Mouse (Mus musculus): Measurements from ENCODE around the gene Mydgf. TPM values are rescaled to one million over a fixed set of nuclear protein-coding genes. Genes with fewer than 3 reads are reported as not detected.

Gene Mydgf
- polyA plus RNA-seq, 2 experiments, result 37.3 to 50.3 TPM

DNA sequence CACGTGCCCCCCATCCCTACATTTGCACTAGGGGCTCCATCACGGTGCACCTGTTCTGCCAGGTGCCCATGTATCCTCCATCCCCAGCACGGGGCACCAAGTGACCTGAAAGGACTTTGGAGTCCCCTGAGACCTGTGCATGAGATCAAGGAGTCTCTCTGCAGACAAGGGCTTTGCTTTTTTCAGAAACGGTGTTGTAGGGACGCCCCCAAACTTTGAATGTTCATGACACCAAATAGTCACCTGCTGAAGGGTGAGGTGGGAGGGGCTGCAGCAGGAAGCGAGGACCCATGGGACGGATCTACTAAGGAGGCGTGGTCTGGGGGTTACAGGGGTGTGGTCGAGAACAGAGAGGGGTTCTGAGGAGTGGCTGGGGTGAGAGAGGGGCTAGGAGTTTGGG lies 35.4 kb downstream of the Mydgf start:
- 21% methylated on average over 9 of the region's 9 CpGs for WGBS (ENCODE audit: insufficient replicate concordance)
- H3K9ac ChIP-seq (replicated peaks), result no peak overlapping the region
- H3K27ac ChIP-seq, result no peak overlapping the region
- H3K4me2 ChIP-seq (ENCODE audit: low read depth), result no peak overlapping the region
- H3K36me3 ChIP-seq (replicated peaks; ENCODE audit: control insufficient read depth, insufficient read depth, low read depth), result no peaks in the 10 kb centered on the region
- no peaks in the 10 kb centered on the region for H3K9me3 ChIP-seq (ENCODE audit: control insufficient read depth, low read length)
- H3K4me1 ChIP-seq (replicated peaks; ENCODE audit: control insufficient read depth in 2 of 2, insufficient read depth in 2 of 2, low read length in 1 of 2), result no peaks in the 10 kb centered on the region
- ATAC-seq (ENCODE audit: insufficient read depth), result no peak
- no peak overlapping the region for H3K4me3 ChIP-seq (ENCODE audit: insufficient read depth in 1 of 2, low read depth in 2 of 2, low read length in 2 of 2)
- no peak for DNase-seq (ENCODE audit: low read depth in 3 of 3, low spot score in 3 of 3)
- TF ChIP-seq CTCF (IDR thresholded peaks at IDR 0.05; ENCODE audit: low read depth) (no peak), EP300 (IDR thresholded peaks at IDR 0.05; ENCODE audit: low read depth) (no peak)
- peaks cover 22% of the 10 kb centered on the region for H3K27me3 ChIP-seq (ENCODE audit: control insufficient read depth, insufficient read depth, low read length)

DNA sequence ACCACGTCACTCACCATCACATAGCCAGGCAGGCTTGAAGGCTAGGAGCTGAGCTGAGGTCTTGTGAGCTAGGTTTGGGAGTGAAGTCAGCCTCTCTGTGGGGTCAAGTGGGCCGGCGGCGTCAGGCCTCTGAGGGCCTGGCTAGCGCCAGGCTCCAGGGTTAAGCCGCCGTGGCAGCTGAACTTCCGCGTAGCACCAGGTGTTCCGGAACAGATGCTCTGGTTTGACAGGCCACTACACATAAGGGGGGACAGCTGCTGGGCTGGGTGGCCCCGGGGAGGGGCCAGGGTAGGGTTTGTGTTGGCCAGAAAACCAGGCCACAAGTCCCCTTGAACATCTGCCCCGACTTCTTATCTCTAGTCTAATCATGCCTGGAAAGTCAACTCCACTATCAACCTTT lies 36.3 kb downstream of the Mydgf start:
- H3K27ac ChIP-seq, result no peak overlapping the region
- 55% methylated on average over 12 of the region's 12 CpGs for WGBS (ENCODE audit: insufficient replicate concordance)
- ATAC-seq (ENCODE audit: insufficient read depth), result no peak
- H3K4me3 ChIP-seq (ENCODE audit: insufficient read depth in 1 of 2, low read depth in 2 of 2, low read length in 2 of 2), result no peak overlapping the region
- H3K4me2 ChIP-seq (ENCODE audit: low read depth), result no peak overlapping the region
- H3K9me3 ChIP-seq (ENCODE audit: control insufficient read depth, low read length), result no peaks in the 10 kb centered on the region
- H3K36me3 ChIP-seq (replicated peaks; ENCODE audit: control insufficient read depth, insufficient read depth, low read depth), result no peaks in the 10 kb centered on the region
- TF ChIP-seq CTCF (IDR thresholded peaks at IDR 0.05; ENCODE audit: low read depth) (no peak), EP300 (IDR thresholded peaks at IDR 0.05; ENCODE audit: low read depth) (no peak)
- H3K4me1 ChIP-seq (replicated peaks; ENCODE audit: control insufficient read depth in 2 of 2, insufficient read depth in 2 of 2, low read length in 1 of 2), result no peaks in the 10 kb centered on the region
- H3K9ac ChIP-seq (replicated peaks), result no peak overlapping the region
- DNase-seq (ENCODE audit: low read depth in 3 of 3, low spot score in 3 of 3), result no peak
- H3K27me3 ChIP-seq (ENCODE audit: control insufficient read depth, insufficient read depth, low read length), result peaks cover 22% of the 10 kb centered on the region

DNA sequence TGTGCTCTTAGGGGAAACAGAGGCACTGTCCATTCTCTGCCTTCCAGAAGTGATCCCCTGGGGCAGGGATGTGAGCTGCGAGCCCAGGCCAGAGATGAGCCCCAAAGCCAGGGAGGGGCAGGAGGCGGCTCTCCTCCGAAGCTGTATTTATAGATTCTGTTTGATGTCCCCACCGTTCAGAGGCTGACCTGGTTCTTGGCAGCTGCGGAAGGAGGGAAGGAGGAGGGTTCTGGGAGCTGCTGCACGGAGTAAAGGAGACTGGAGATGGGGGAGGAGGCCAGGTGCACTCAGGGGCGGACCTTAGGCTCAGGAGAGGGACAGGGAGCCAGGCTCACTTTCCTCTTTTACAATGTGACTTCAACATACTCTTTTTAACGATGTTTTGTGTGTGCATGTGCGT lies 37.6 kb downstream of the Mydgf start:
- TF ChIP-seq EP300 (IDR thresholded peaks at IDR 0.05; ENCODE audit: low read depth) (no peak), CTCF (IDR thresholded peaks at IDR 0.05; ENCODE audit: low read depth) (no peak)
- Histone ChIP-seq H3K27ac (no peak overlapping the region), H3K4me3 (ENCODE audit: insufficient read depth in 1 of 2, low read depth in 2 of 2, low read length in 2 of 2) (no peak overlapping the region), H3K9ac (replicated peaks) (no peak overlapping the region), H3K36me3 (replicated peaks; ENCODE audit: control insufficient read depth, insufficient read depth, low read depth) (no peaks in the 10 kb centered on the region), H3K9me3 (ENCODE audit: control insufficient read depth, low read length) (no peaks in the 10 kb centered on the region), H3K27me3 (ENCODE audit: control insufficient read depth, insufficient read depth, low read length) (peaks cover 34% of the 10 kb centered on the region), H3K4me1 (replicated peaks; ENCODE audit: control insufficient read depth in 2 of 2, insufficient read depth in 2 of 2, low read length in 1 of 2) (no peaks in the 10 kb centered on the region; a peak in 1 of 4 replicates), H3K4me2 (ENCODE audit: low read depth) (no peak overlapping the region)
- DNase-seq (ENCODE audit: low read depth in 3 of 3, low spot score in 3 of 3) (no peak), ATAC-seq (ENCODE audit: insufficient read depth) (no peak)
- 30% methylated on average over 9 of the region's 9 CpGs for WGBS (ENCODE audit: insufficient replicate concordance)

DNA sequence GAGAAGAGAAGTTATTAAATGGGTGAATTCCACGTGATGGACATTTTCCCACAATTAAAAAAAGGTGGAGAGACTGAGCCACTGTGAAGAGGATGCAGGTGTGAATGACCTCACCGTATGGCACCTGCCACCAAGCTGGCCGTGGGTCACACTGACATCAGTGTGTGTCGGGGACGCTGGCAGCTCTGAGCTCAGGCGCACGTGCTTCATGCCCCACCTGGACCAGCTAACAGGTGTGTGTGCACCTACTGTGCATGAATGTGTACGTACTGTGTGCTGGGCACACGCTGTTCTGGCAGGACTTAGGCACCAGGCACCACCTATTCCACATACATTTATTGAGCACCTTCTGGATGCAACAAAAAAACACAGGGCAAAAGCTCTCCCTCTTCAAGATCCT lies 39.2 kb downstream of the Mydgf start:
- Histone ChIP-seq H3K9ac (replicated peaks) (no peak overlapping the region), H3K27me3 (ENCODE audit: control insufficient read depth, insufficient read depth, low read length) (peaks cover 48% of the 10 kb centered on the region), H3K9me3 (ENCODE audit: control insufficient read depth, low read length) (no peaks in the 10 kb centered on the region), H3K4me1 (replicated peaks; ENCODE audit: control insufficient read depth in 2 of 2, insufficient read depth in 2 of 2, low read length in 1 of 2) (no peaks in the 10 kb centered on the region; a peak in 1 of 4 replicates), H3K36me3 (replicated peaks; ENCODE audit: control insufficient read depth, insufficient read depth, low read depth) (no peaks in the 10 kb centered on the region), H3K4me2 (ENCODE audit: low read depth) (no peak overlapping the region), H3K27ac (no peak overlapping the region), H3K4me3 (ENCODE audit: insufficient read depth in 1 of 2, low read depth in 2 of 2, low read length in 2 of 2) (no peak overlapping the region)
- no peak for DNase-seq (ENCODE audit: low read depth in 3 of 3, low spot score in 3 of 3)
- 64% methylated on average over 9 of the region's 9 CpGs for WGBS (ENCODE audit: insufficient replicate concordance)
- ATAC-seq (ENCODE audit: insufficient read depth), result no peak
- no peak for TF ChIP-seq EP300 (IDR thresholded peaks at IDR 0.05; ENCODE audit: low read depth)
- TF ChIP-seq CTCF (IDR thresholded peaks at IDR 0.05; ENCODE audit: low read depth), result no peak

DNA sequence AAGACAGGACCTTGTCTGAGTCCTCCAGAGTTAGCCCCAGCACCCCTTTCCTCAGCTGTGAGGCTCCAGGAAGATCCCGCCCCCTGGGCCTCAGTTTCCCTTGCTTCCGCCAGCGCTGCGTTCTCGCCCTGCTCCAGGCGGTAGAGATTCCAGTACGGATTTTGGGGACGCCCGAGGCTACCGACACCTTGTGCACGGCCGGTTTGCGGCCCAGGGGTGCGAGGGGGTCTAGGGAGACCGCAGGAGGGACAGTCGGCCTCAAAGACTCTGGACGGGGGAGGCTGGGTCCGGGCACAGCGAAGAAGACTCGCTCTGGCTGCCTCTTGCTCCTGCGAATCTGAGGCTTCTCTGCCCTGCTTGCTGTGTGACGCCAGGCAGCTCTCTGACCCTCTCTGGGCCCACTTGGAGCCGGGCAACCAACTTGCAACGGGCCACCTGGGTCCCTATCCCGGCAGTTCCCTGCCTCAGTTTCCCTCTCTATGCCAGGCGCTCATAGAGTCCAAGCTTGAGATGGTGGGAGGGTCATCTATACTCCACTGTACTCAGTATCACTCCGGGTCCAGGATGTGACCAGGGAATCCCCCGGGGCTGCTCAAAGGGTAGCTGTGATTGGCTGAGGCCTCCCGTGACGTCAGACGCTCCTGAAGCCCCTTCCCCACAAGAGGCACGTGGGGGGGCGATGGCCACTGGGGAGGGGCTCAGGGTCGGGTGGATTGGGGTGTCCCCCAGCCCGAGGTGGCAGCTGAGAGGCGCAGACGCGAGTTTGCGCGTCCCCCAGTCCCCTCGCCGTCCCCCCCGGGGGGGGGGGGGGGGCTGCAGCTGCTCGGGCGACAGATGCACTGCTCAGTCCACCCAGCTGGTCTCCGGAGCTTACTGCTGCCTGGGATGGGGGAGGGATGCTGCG lies 41.8 kb downstream of the Mydgf start:
- 5% methylated on average over 44 of the region's 47 CpGs for WGBS (ENCODE audit: insufficient replicate concordance)
- no peak overlapping the region for H3K9ac ChIP-seq (replicated peaks)
- no peak overlapping the region for H3K27ac ChIP-seq
- H3K9me3 ChIP-seq (ENCODE audit: control insufficient read depth, low read length), result no peaks in the 10 kb centered on the region
- no peaks in the 10 kb centered on the region; a peak in 1 of 4 replicates for H3K4me1 ChIP-seq (replicated peaks; ENCODE audit: control insufficient read depth in 2 of 2, insufficient read depth in 2 of 2, low read length in 1 of 2)
- TF ChIP-seq EP300 (IDR thresholded peaks at IDR 0.05; ENCODE audit: low read depth) (no peak), CTCF (IDR thresholded peaks at IDR 0.05; ENCODE audit: low read depth) (no peak)
- H3K36me3 ChIP-seq (replicated peaks; ENCODE audit: control insufficient read depth, insufficient read depth, low read depth), result no peaks in the 10 kb centered on the region
- H3K4me2 ChIP-seq (ENCODE audit: low read depth), result peak overlapping the region; percentile 44
- peak overlapping the region in 1 of 2 experiments; percentile 17; a peak in 1 of 4 replicates for H3K4me3 ChIP-seq (ENCODE audit: insufficient read depth in 1 of 2, low read depth in 2 of 2, low read length in 2 of 2)
- peaks cover 35% of the 10 kb centered on the region for H3K27me3 ChIP-seq (ENCODE audit: control insufficient read depth, insufficient read depth, low read length)
- ATAC-seq (ENCODE audit: insufficient read depth), result no peak
- DNase-seq (ENCODE audit: low read depth in 3 of 3, low spot score in 3 of 3), result no peak

Data from liver, embryonic 14.5 days (tissue).